Mouse (Mus musculus) left cerebral cortex, adult 8-10 months (tissue): ENCODE data around the gene Fbxw28. TPM values are rescaled to one million over a fixed set of nuclear protein-coding genes. Genes with fewer than 3 reads are reported as not detected.
"Not testable (repeated sequence)": the region's sequence is repeated elsewhere in the genome, so short reads cannot be mapped to it uniquely, and the experiment has no call there.

ENCODE experiments used
- DNase-seq, 2 experiments: peaks; one replicate each; pipeline ENCODE4 v3.0.0; 2022; ENCODE audit warnings: low spot score in 2 of 2
- total RNA-seq, 4 experiments: library from RNA; stranded (reverse); gene quantifications; 2 replicates each; pipeline ENCODE4 v1.2.4; 2022

Fbxw28 gene
- not detected for total RNA-seq

DNA sequence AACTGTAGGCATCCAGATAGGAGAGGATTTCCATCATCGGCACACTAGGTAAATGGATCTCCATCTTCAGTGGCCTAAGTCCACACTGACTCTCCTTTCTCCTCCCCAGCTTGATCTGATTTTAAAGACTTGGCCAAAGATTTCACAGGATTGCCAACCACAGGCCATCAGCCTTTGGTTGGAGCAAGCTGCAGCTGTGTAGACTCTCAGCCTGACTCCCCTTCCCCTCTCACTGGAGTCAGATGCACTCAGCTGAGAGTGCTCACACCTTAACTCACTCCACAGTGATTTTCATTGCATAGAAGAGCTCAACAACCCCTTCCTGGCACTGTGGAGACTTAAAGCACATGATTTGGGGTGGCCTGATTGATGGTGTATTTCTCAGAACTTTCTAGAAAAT lies at the start of gene Fbxw28:
Fbxw28 (minus strand) TSS at position 101 of the 400 bp plus-strand sequence.
- DNase-seq = not testable (repeated sequence)

DNA sequence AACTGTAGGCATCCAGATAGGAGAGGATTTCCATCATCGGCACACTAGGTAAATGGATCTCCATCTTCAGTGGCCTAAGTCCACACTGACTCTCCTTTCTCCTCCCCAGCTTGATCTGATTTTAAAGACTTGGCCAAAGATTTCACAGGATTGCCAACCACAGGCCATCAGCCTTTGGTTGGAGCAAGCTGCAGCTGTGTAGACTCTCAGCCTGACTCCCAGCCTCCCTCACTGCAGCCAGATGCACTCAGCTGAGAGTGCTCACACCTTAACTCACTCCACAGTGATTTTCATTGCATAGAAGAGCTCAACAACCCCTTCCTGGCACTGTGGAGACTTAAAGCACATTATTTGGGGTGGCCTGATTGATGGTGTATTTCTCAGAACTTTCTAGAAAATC lies 51.9 kb downstream of the Fbxw28 start, which contains the start of gene Fbxw14:
Fbxw14 (minus strand) TSS at position 101 of the 400 bp plus-strand sequence.
- not testable (repeated sequence) for DNase-seq

Other genes with a start within 250 kb of the Fbxw28 start
- gene Plxnb1, start 244.3 kb downstream of the Fbxw28 start, total RNA-seq = 10 to 100 TPM; 65.5 to 74.0 (median 67.1) TPM
- gene Fbxw21, start 177.6 kb downstream of the Fbxw28 start, total RNA-seq = not detected
- gene Fbxw13, start 143.7 kb downstream of the Fbxw28 start, total RNA-seq = not detected
- not detected for gene Fbxw20, start 104.9 kb downstream of the Fbxw28 start, total RNA-seq
- gene Fbxw14, start 52.0 kb downstream of the Fbxw28 start, total RNA-seq = not detected
- not detected for gene Fbxw22, start 64.6 kb upstream of the Fbxw28 start, total RNA-seq
- gene Fbxw16, start 109.5 kb upstream of the Fbxw28 start, total RNA-seq = not detected
- not detected for gene Fbxw19, start 156.2 kb upstream of the Fbxw28 start, total RNA-seq
- gene Fbxw15, start 228.6 kb upstream of the Fbxw28 start, total RNA-seq = not detected